Mouse (Mus musculus): ENCODE data around the gene Timm29. TPM values are rescaled to one million over a fixed set of nuclear protein-coding genes. Genes with fewer than 3 reads are reported as not detected.
"Not testable (repeated sequence)": the region's sequence is repeated elsewhere in the genome, so short reads cannot be mapped to it uniquely, and the experiment has no call there.

Timm29 gene
- polyA plus RNA-seq, 1 experiment from 2014 or later, result 17.7 TPM

- 83% methylated on average over 1 of the region's 1 CpGs for WGBS (ENCODE audit: insufficient replicate concordance)
- Histone ChIP-seq H3K4me2 (no peak overlapping the region), H3K4me1 (replicated peaks) (no peaks in the 10 kb centered on the region), H3K36me3 (peaks cover 99% of the 10 kb centered on the region), H3K9me3 (replicated peaks) (no peaks in the 10 kb centered on the region), H3K4me3 (replicated peaks) (no peak overlapping the region), H3K9ac (no peak overlapping the region), H3K27ac (no peak overlapping the region), H3K27me3 (no peaks in the 10 kb centered on the region)
- no peak for DNase-seq
- no peak for ATAC-seq (ENCODE audit: low read depth)
Measured at GRCm38 (mm10) chr9:21585401-21585800, 7.1 kb upstream of the Timm29 start.

DNA sequence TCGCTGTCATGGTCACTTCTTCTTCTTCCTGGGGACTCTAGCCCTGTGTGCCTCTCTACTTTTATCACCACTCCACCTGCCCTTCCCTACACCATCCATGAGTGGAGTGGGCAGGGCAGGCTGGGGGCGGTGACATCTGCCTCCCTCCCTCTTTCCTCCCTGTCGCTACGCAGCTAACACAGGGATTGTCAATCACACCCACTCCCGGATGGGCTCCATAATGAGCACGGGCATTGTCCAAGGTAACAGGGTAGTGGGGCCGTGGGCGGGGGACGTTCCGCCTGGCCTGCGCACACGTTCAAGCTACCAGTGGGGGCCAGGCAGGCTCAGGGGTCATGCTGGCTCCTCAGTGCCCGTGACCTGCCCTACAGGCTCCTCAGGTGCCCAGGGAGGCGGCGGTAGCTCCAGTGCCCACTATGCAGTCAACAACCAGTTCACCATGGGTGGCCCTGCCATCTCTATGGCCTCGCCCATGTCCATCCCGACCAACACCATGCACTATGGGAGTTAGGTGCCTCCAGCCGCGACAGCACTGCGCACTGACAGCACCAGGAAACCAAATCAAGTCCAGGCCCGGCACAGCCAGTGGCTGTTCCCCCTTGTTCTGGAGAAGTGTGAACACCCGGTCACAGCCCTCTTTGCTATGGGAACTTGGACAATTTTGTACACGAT is 4.7 kb upstream of the Timm29 start:
- H3K27ac ChIP-seq, result no peak overlapping the region
- WGBS (ENCODE audit: insufficient replicate concordance), result 86% methylated on average over 23 of the region's 23 CpGs
- H3K4me1 ChIP-seq (replicated peaks), result peaks cover 13% of the 10 kb centered on the region
- no peak overlapping the region for H3K4me3 ChIP-seq (replicated peaks)
- ATAC-seq (ENCODE audit: low read depth) (no peak), DNase-seq (no peak)
- H3K27me3 ChIP-seq, result no peaks in the 10 kb centered on the region
- H3K36me3 ChIP-seq, result peaks cover 75% of the 10 kb centered on the region
- H3K9ac ChIP-seq, result no peak overlapping the region
- H3K4me2 ChIP-seq, result no peak overlapping the region
- no peaks in the 10 kb centered on the region for H3K9me3 ChIP-seq (replicated peaks)

DNA sequence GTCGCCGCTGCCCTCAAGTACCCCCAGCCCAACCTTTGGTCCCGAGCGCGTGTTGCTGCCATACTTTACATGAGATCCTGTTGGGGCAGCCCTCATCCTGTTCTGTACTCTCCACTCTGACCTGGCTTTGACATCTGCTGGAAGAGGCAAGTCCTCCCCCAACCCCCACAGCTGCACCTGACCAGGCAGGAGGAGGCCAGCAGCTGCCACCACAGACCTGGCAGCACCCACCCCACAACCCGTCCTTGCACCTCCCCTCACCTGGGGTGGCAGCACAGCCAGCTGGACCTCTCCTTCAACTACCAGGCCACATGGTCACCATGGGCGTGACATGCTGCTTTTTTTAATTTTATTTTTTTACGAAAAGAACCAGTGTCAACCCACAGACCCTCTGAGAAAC is 4.2 kb upstream of the Timm29 start:
- H3K27me3 ChIP-seq, result no peaks in the 10 kb centered on the region
- H3K36me3 ChIP-seq, result peaks cover 69% of the 10 kb centered on the region
- ATAC-seq (ENCODE audit: low read depth), result no peak
- peaks cover 15% of the 10 kb centered on the region for H3K4me1 ChIP-seq (replicated peaks)
- H3K9me3 ChIP-seq (replicated peaks), result no peaks in the 10 kb centered on the region
- WGBS (ENCODE audit: insufficient replicate concordance), result 85% methylated on average over 8 of the region's 8 CpGs
- DNase-seq, result no peak
- no peak overlapping the region for H3K4me2 ChIP-seq
- no peak overlapping the region for H3K9ac ChIP-seq
- no peak overlapping the region for H3K27ac ChIP-seq
- H3K4me3 ChIP-seq (replicated peaks), result no peak overlapping the region

- Histone ChIP-seq H3K27me3 (no peaks in the 10 kb centered on the region), H3K36me3 (peaks cover 60% of the 10 kb centered on the region), H3K4me1 (replicated peaks) (peaks cover 27% of the 10 kb centered on the region), H3K9me3 (replicated peaks) (no peaks in the 10 kb centered on the region), H3K9ac (no peak overlapping the region), H3K4me3 (replicated peaks) (no peak overlapping the region), H3K27ac (no peak overlapping the region), H3K4me2 (no peak overlapping the region)
- 94% methylated on average over 5 of the region's 5 CpGs for WGBS (ENCODE audit: insufficient replicate concordance)
- DNase-seq, result no peak
- ATAC-seq (ENCODE audit: low read depth), result no peak
Measured at GRCm38 (mm10) chr9:21589538-21589937, 3.0 kb upstream of the Timm29 start.

- Histone ChIP-seq H3K9me3 (replicated peaks) (no peaks in the 10 kb centered on the region), H3K4me3 (replicated peaks) (peak overlapping the region; percentile 90)
- DNase-seq, result no peak
Measured at GRCm38 (mm10) chr9:21591127-21591830, 1.2 kb upstream of the Timm29 start.

DNA sequence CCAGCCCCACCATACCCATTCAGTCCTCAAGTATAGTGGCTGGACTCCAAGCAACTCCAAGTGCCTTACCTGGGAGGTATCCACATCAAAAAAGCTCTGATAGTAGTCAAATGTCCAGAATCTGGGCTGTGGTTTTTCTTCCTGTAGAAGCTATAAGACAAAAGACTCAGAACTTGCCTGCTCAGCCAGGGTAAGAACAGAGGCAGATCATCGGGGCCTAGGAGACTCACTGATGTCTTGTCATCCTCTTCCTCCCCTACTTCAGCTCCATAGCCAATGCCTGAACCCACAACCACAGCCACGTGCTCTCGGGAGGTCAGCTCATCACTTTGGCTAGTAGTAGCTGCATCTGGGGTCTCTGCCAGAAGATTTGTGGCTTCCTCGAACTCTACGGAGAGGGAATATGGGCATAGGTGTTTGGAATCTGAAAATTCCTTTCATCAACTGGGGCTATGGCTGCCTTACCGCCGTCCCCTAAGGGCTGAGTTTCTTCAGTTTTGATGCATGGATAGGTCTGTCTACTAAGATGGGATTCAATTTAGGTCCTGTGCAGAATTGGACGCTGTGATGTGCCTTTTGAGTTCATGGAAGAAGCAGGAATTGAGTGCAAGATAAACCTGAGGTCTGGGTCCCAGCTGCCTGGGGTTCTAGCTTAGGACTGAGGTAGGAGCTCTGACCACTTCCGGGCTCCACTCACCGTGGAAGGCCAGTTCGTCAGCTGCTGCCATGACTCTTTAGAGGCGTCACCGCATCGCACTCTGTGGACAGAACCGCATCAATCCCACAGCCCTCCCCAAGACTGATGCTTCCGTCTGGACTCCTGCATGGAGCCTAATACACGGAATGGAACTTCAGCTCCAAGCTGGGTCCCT is 455 bp upstream of the Timm29 start:
- H3K4me1 ChIP-seq (replicated peaks), result peaks cover 33% of the 10 kb centered on the region
- peak overlapping the region; percentile 95 for H3K9ac ChIP-seq
- H3K27ac ChIP-seq, result peak overlapping the region; percentile 88
- WGBS (ENCODE audit: insufficient replicate concordance), result 16% methylated on average over 17 of the region's 17 CpGs
- no peaks in the 10 kb centered on the region for H3K9me3 ChIP-seq (replicated peaks)
- DNase-seq, result no peak
- peak; percentile 43 for ATAC-seq (ENCODE audit: low read depth)
- H3K36me3 ChIP-seq, result peaks cover 52% of the 10 kb centered on the region
- no peaks in the 10 kb centered on the region for H3K27me3 ChIP-seq
- H3K4me2 ChIP-seq, result peak overlapping the region; percentile 99
- peak overlapping the region; percentile 90 for H3K4me3 ChIP-seq (replicated peaks)

More at GRCm38 (mm10) chr9:21591127-21591830, 1.2 kb upstream of the Timm29 start:
- Histone ChIP-seq H3K4me1 (replicated peaks) (peaks cover 33% of the 10 kb centered on the region), H3K27ac (peak overlapping the region; percentile 88), H3K27me3 (no peaks in the 10 kb centered on the region), H3K9ac (peak overlapping the region; percentile 95; the same call in 1 of the 2 replicates), H3K36me3 (peaks cover 58% of the 10 kb centered on the region), H3K4me2 (peak overlapping the region; percentile 99)
- 72% methylated on average over 6 of the region's 6 CpGs for WGBS (ENCODE audit: insufficient replicate concordance)
- ATAC-seq (ENCODE audit: low read depth), result no peak

- peak; percentile 75 for ATAC-seq (ENCODE audit: low read depth)
- H3K36me3 ChIP-seq, result peaks cover 40% of the 10 kb centered on the region
- peak overlapping the region; percentile 95 for H3K9ac ChIP-seq
- WGBS (ENCODE audit: insufficient replicate concordance), result under 1% methylated on average over 69 of the region's 69 CpGs
- peaks cover 33% of the 10 kb centered on the region for H3K4me1 ChIP-seq (replicated peaks)
- H3K9me3 ChIP-seq (replicated peaks), result no peaks in the 10 kb centered on the region
- H3K27ac ChIP-seq, result peak overlapping the region; percentile 88
- peak overlapping the region; percentile 99 for H3K4me2 ChIP-seq
- H3K27me3 ChIP-seq, result no peaks in the 10 kb centered on the region
- peak; percentile 27 for DNase-seq
- H3K4me3 ChIP-seq (replicated peaks), result peak overlapping the region; percentile 90
Measured at GRCm38 (mm10) chr9:21593122-21593721, 700 bp downstream of the Timm29 start.

DNA sequence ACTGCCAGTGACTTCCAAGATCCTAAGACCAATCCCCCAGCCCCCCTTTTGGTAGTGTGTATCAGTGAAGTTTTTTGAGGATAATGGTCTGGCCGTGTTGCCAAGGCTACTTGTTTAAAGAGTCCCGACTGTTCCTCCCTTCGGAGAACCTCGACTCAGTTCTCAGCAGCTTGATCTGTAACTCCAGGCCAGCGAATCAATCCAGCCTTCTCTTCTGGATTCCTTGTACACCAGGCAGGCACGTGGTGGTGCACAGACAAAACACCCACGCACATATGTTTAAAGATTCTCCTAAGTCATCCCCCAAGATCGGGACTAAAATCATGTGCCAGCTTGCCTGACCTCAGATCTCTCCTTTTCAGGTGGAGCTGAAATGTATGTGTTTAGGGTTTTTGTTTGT is 1.8 kb downstream of the Timm29 start:
- not testable (repeated sequence) for H3K27ac ChIP-seq; H3K9me3 ChIP-seq (replicated peaks); H3K27me3 ChIP-seq; DNase-seq; ATAC-seq (ENCODE audit: low read depth)
- H3K4me1 ChIP-seq (replicated peaks), result peaks cover 33% of the 10 kb centered on the region
- H3K9ac ChIP-seq, result peak overlapping the region; percentile 95
- H3K36me3 ChIP-seq, result peaks cover 29% of the 10 kb centered on the region
- WGBS (ENCODE audit: insufficient replicate concordance), result 83% methylated on average over 8 of the region's 8 CpGs
- peak overlapping the region; percentile 99 for H3K4me2 ChIP-seq
- H3K4me3 ChIP-seq (replicated peaks), result peak overlapping the region; percentile 90

DNA sequence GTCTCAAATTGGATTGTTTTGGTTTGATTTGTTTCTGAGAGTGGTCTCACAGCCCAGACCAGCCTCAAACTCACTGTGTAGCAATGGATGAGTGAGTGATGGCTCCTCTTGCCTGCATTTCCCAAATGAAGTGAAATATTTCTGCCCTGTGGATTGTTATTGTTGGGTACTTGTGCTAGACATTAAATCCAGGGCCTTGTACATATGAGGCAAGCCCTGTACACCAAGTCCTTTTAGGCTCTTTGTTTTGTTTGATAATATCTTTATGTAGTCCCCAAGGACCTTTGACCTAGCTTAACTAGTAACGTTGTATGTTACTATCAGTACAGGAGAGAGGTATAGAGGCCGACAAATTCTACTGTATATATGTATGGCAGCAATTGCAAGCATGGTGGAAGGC is 2.3 kb downstream of the Timm29 start:
- 79% methylated on average over 2 of the region's 2 CpGs for WGBS (ENCODE audit: insufficient replicate concordance)
- Histone ChIP-seq H3K4me3 (replicated peaks) (peak overlapping the region; percentile 90; the same call in 1 of the 2 replicates), H3K9me3 (replicated peaks) (no peaks in the 10 kb centered on the region), H3K9ac (0 out of 2 replicates have a peak overlapping the region, but pooled peaks have one; percentile 95), H3K27ac (no peak overlapping the region), H3K4me2 (peak overlapping the region; percentile 99; the same call in 1 of the 2 replicates), H3K4me1 (replicated peaks) (peaks cover 38% of the 10 kb centered on the region), H3K27me3 (no peaks in the 10 kb centered on the region), H3K36me3 (peaks cover 24% of the 10 kb centered on the region)
- no peak for ATAC-seq (ENCODE audit: low read depth)
- no peak for DNase-seq

DNA sequence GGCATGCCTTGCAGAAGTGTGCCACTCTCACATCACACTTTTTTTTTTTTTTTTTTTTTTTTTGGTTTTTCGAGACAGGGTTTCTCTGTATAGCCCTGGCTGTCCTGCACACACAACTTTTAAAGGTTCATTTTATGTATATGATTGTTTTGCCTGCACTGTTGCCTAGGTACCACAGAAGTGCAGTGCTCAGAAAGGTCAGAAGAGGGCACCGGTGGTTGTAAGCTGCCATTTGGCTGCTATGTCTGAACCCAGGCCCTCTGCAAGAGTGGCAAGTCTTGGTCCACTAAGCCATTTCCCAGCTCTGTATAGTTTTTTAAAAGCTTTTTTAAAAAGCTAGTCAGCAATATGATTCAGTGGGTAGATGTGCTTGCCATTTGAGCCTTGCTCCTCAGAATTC is 5.7 kb downstream of the Timm29 start:
- Histone ChIP-seq H3K4me3 (replicated peaks) (no peak overlapping the region), H3K36me3 (peaks cover 19% of the 10 kb centered on the region), H3K9me3 (replicated peaks) (no peaks in the 10 kb centered on the region), H3K4me2 (no peak overlapping the region), H3K9ac (no peak overlapping the region), H3K4me1 (replicated peaks) (peaks cover 44% of the 10 kb centered on the region), H3K27ac (no peak overlapping the region), H3K27me3 (no peaks in the 10 kb centered on the region)
- ATAC-seq (ENCODE audit: low read depth) (no peak), DNase-seq (peak; percentile 37)
- 31% methylated on average over 2 of the region's 2 CpGs for WGBS (ENCODE audit: insufficient replicate concordance)

Data from liver, embryonic 13.5 days (tissue).